Mouse (Mus musculus) 416B (cell line): ENCODE results near the gene R3hdm2.

ENCODE experiments used
- DNase-seq: peaks from one replicate; pipeline ENCODE4 v3.0.0; 2011; ENCODE audit warnings: low read depth

Gene R3hdm2

GRCm38 (mm10) chr10:127380251-127380691 lies at the start of gene R3hdm2:
R3hdm2 (plus strand) TSS chr10:127380327.
- peak; percentile 92 for DNase-seq

- DNase-seq: peak; percentile 25
Observed at GRCm38 (mm10) chr10:127332211-127332874, 47.8 kb upstream of the R3hdm2 start.

- DNase-seq: peak; percentile 63
Observed at GRCm38 (mm10) chr10:127333152-127333551, 47.0 kb upstream of the R3hdm2 start.

- DNase-seq: peak; percentile 43
Observed at GRCm38 (mm10) chr10:127335271-127335670, 44.9 kb upstream of the R3hdm2 start.

- no peak for DNase-seq
Observed at GRCm38 (mm10) chr10:127336952-127337351, 43.2 kb upstream of the R3hdm2 start.

- DNase-seq: no peak
Observed at GRCm38 (mm10) chr10:127337536-127338099, 42.5 kb upstream of the R3hdm2 start.

- peak; percentile 96 for DNase-seq
Observed at GRCm38 (mm10) chr10:127338930-127339682, 41.0 kb upstream of the R3hdm2 start.

GRCm38 (mm10) chr10:127339683-127340576 lies 40.2 kb upstream of the R3hdm2 start:
- peak; percentile 73 for DNase-seq

- no peak for DNase-seq
Observed at GRCm38 (mm10) chr10:127340577-127341359, 39.4 kb upstream of the R3hdm2 start.

- no peak for DNase-seq
Observed at GRCm38 (mm10) chr10:127341360-127341690, 38.8 kb upstream of the R3hdm2 start.

- peak; percentile 92 for DNase-seq
Observed at GRCm38 (mm10) chr10:127341891-127342639, 38.1 kb upstream of the R3hdm2 start, which contains the start of gene Gli1. Gli1 (minus strand) TSS chr10:127341974.

- DNase-seq: peak; percentile 40
Observed at GRCm38 (mm10) chr10:127343029-127343428, 37.1 kb upstream of the R3hdm2 start.

- no peak for DNase-seq
Observed at GRCm38 (mm10) chr10:127346173-127346572, 34.0 kb upstream of the R3hdm2 start.

GRCm38 (mm10) chr10:127348957-127349356 lies 31.2 kb upstream of the R3hdm2 start:
- DNase-seq: peak; percentile 55

- DNase-seq: no peak
Observed at GRCm38 (mm10) chr10:127349810-127350209, 30.3 kb upstream of the R3hdm2 start.

GRCm38 (mm10) chr10:127350594-127351284 lies 29.4 kb upstream of the R3hdm2 start:
- DNase-seq: peak; percentile 79

- DNase-seq: no peak
Observed at GRCm38 (mm10) chr10:127351285-127351595, 28.9 kb upstream of the R3hdm2 start.

GRCm38 (mm10) chr10:127351719-127352118 lies 28.4 kb upstream of the R3hdm2 start:
- peak; percentile 14 for DNase-seq

GRCm38 (mm10) chr10:127352187-127352586 lies 27.9 kb upstream of the R3hdm2 start:
- DNase-seq: no peak

GRCm38 (mm10) chr10:127352766-127353165 lies 27.4 kb upstream of the R3hdm2 start:
- DNase-seq: no peak
